Mouse (Mus musculus) hindbrain, embryonic 15.5 days (tissue): ENCODE data around the gene Hoxb1. TPM values are rescaled to one million over a fixed set of nuclear protein-coding genes. Genes with fewer than 3 reads are reported as not detected.
A peak's percentile ranks its signal among the peaks of the same experiment; 100 is the strongest.

Experiments used
- ATAC-seq: fragments of 200-750 bp; cut with Nextera tagmentation; 2 replicates; pipeline ENCODE4 v1.8.0; 2017; ENCODE audit warnings: low read depth, moderate number of reproducible peaks, moderate TSS enrichment; ENCODE audit not compliant: low FRiP score
- H3K27ac ChIP-seq: fragments of 300-500 bp; sonication (generic); replicated peaks from 2 replicates; pipeline ENCODE4 v1.5.1; 2015; ENCODE audit warnings: mild to moderate bottlenecking, inconsistent platforms
- H3K27me3 ChIP-seq: fragments of 300-500 bp; sonication (generic); 2 replicates; pipeline ENCODE4 v1.6.1; 2015; ENCODE audit warnings: control low read depth, inconsistent platforms
- H3K36me3 ChIP-seq: fragments of 300-500 bp; sonication (generic); 2 replicates; pipeline ENCODE4 v1.6.1; 2015; ENCODE audit warnings: control low read depth, inconsistent platforms
- H3K4me1 ChIP-seq: fragments of 300-500 bp; sonication (generic); replicated peaks from 2 replicates; pipeline ENCODE4 v1.6.1; 2015; ENCODE audit warnings: control low read depth, inconsistent platforms
- H3K4me2 ChIP-seq: fragments of 300-500 bp; sonication (generic); 2 replicates; pipeline ENCODE4 v1.6.1; 2015; ENCODE audit warnings: moderate library complexity, mild to moderate bottlenecking, inconsistent platforms
- H3K4me3 ChIP-seq: fragments of 300-500 bp; sonication (generic); 2 replicates; pipeline ENCODE4 v1.5.1; 2015; ENCODE audit warnings: mild to moderate bottlenecking, inconsistent platforms
- H3K9ac ChIP-seq: fragments of 300-500 bp; sonication (generic); 2 replicates; pipeline ENCODE4 v1.6.1; 2015; ENCODE audit warnings: inconsistent platforms
- H3K9me3 ChIP-seq: fragments of 300-500 bp; sonication (generic); 2 replicates; pipeline ENCODE4 v1.6.1; 2016; ENCODE audit warnings: control low read depth, inconsistent platforms
- WGBS: fragments of 180-500 bp; shearing (Covaris S2); methylation state at CpG from one replicate; pipeline ENCODE4 v1.1.7; 2015; 5-methylcytosine and 5-hydroxymethylcytosine counted together
- polyA plus RNA-seq: library from polyadenylated mRNA; unstranded; fragments of >200 nt; fragmentation: Nextera tagmentation; extraction: Ambion mirVana; gene quantifications from 2 replicates; pipeline ENCODE4 v1.2.1, GENCODE M21; 2015

The Hoxb1 gene
- polyA plus RNA-seq: 0.30 and 0.52 TPM in 2 replicates

DNA sequence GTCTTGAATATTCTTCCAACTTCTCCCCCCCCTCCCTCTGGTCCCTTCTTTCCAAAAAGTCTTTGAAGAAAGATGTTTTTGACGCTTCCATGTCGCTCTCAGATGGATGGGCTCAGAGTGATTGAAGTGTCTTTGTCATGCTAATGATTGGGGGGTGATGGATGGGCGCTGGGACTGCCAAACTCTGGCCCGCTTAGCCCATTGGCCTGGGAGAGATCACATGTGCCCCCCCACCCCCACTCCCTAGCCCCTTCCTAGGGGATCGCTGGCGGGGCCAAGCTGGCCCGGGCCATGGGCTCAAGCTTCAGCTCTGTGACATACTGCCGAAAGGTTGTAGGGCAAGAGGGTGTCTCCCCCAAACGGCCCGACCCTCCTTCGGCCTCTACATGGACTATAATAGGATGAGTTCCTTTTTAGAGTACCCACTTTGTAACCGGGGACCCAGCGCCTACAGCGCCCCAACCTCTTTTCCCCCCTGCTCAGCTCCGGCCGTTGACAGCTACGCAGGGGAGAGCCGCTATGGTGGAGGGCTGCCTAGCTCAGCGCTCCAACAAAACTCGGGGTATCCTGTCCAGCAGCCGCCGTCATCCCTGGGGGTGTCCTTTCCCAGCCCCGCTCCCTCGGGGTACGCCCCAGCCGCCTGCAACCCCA, at the start of gene Hoxb1:
Gene Hoxb1 (plus strand): TSS at position 312 of the 651 bp plus-strand sequence.
- Histone ChIP-seq H3K27me3 (peaks cover 73% of the 10 kb centered on the region), H3K9ac (no peak within 1 kb of the TSS), H3K4me3 (peak within 1 kb of the TSS; percentile 20)

DNA sequence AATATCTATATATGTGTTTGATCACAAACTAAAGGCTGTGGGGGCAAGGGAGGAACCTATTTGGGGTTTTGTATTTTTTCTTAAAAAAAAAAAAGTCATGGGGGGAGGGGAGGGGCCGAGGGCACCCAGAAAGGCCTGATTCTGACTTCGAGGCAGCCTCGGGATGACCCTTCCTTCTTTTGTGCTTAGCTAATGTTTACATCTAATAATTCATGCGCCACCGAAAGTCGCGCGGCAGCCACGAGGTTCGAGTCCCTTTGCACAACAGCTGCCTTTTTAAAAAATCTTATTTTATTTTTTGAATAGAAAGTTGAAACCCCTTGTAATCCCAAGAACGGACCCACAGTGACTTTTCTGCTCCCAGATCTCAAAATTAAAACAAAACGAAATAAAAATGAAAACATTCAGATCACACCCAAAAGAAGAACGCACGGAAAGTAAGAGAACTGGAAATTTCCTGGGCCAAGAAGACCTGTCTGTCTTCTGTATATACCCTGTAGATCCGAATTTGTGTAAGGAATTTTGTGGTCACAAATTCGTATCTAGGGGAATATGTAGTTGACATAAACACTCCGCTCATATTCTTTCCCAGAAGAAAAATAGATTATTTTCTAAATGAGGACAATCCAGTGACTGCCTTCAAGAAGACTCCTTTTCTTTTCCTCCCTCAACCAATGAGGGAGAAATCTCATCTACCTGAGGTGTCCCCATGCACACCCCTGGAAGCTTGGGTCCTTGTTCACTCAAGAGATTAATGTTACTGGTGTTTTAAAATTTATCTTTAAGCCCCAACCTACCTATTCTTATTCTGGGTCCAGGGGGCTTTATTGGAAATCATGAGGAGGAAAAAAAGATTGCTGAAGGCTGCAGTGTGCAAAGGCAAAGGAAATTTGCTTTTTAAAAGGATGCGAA, 48.6 kb upstream of the Hoxb1 start:
- Histone ChIP-seq H3K9ac (peak overlapping the region; percentile 47), H3K27ac (peak overlapping the region; percentile 96), H3K4me2 (peak overlapping the region; percentile 59), H3K36me3 (no peaks in the 10 kb centered on the region), H3K27me3 (peaks cover 59% of the 10 kb centered on the region), H3K4me3 (peak overlapping the region; percentile 47), H3K9me3 (no peaks in the 10 kb centered on the region), H3K4me1 (peaks cover 3% of the 10 kb centered on the region)
- 5% methylated on average over 18 of the region's 18 CpGs for WGBS
- no peak for ATAC-seq

More for the DNA sequence above, at the start of gene Hoxb1:
- ATAC-seq: peak; percentile 51; the same call in 1 of the 2 replicates
- Histone ChIP-seq H3K27ac (no peak within 1 kb of the TSS), H3K4me2 (peak within 1 kb of the TSS; percentile 41), H3K36me3 (no peaks in the 10 kb centered on the region), H3K9me3 (no peaks in the 10 kb centered on the region), H3K4me1 (peaks cover 14% of the 10 kb centered on the region)
- WGBS: 4% methylated on average over 24 of the region's 26 CpGs

DNA sequence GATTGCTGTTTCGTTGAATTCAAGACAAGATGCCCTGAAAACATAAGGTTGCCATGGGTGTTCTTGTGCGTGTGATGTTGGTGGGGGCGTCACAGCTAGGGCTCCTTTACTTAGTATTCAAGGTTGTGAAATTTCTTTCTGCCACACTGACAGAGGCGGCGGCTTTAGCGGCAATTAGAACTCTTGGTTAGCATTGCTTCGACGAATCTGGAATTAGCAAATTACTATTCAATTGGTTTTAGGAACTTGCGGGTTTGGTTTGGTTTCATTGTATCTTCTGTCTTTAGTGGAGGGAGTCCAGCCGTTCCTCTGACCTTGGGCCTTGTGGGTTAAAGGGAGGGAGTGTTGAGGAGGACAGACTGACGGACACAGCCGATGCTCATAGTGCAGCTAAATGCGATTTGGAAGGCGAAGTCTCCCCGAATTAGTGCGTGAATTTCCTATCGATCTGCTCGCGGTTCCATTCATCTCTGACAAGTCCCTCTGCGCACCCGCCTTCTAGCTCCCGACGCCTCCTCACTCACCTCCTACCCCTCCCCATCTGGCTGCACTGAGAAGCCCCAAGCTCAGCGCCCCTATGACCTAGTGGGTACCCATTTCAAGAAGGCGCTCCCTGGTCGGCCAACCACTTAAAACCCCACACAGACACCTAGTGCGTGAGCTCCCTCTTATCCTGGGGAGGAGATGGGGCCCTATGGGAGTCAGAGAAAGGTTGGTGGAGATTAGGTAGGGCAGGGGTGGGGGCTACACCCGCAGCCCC, 47.8 kb upstream of the Hoxb1 start, which contains the start of gene Hoxb4:
Gene Hoxb4 (plus strand): TSS at position 660 of the 760 bp plus-strand sequence.
- Histone ChIP-seq H3K4me1 (no peaks in the 10 kb centered on the region; the same call in 1 of the 2 replicates), H3K4me2 (peak within 1 kb of the TSS; percentile 59), H3K27ac (peak within 1 kb of the TSS; percentile 96), H3K4me3 (peak within 1 kb of the TSS; percentile 47), H3K9ac (peak within 1 kb of the TSS; percentile 65), H3K36me3 (no peaks in the 10 kb centered on the region), H3K9me3 (no peaks in the 10 kb centered on the region), H3K27me3 (peaks cover 59% of the 10 kb centered on the region)
- WGBS: 3% methylated on average over 28 of the region's 28 CpGs
- peak; percentile 42 for ATAC-seq

DNA sequence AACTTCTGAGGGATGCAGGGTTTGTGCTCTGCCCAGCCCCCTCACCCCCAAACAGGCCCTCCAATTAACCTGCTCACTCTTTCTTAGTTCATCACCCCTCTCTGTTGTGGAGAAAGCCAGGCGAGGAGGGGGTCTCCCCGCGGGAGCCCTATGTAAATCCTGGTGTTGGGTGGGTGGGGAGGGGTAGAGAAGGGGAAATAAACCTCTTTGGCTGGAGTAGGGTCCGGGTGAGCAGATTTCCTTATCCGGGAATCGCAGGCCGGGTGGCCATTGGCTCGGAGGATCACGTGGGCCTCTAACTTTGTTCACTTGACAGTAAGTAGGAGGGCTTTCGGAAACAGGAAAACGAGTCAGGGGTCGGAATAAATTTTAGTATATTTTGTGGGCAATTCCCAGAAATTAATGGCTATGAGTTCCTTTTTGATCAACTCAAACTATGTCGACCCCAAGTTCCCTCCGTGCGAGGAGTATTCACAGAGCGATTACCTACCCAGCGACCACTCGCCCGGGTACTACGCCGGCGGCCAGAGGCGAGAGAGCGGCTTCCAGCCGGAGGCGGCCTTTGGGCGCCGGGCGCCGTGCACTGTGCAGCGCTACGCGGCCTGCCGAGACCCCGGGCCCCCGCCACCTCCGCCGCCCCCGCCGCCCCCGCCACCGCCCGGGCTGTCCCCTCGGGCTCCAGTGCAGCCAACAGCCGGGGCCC, 47.0 kb upstream of the Hoxb1 start:
- Histone ChIP-seq H3K4me3 (peak overlapping the region; percentile 47), H3K36me3 (no peaks in the 10 kb centered on the region), H3K9ac (peak overlapping the region; percentile 65), H3K4me1 (no peaks in the 10 kb centered on the region; the same call in 1 of the 2 replicates), H3K4me2 (peak overlapping the region; percentile 59), H3K27me3 (peaks cover 56% of the 10 kb centered on the region), H3K27ac (peak overlapping the region; percentile 96), H3K9me3 (no peaks in the 10 kb centered on the region)
- peak; percentile 71 for ATAC-seq
- under 1% methylated on average over 28 of the region's 45 CpGs for WGBS

DNA sequence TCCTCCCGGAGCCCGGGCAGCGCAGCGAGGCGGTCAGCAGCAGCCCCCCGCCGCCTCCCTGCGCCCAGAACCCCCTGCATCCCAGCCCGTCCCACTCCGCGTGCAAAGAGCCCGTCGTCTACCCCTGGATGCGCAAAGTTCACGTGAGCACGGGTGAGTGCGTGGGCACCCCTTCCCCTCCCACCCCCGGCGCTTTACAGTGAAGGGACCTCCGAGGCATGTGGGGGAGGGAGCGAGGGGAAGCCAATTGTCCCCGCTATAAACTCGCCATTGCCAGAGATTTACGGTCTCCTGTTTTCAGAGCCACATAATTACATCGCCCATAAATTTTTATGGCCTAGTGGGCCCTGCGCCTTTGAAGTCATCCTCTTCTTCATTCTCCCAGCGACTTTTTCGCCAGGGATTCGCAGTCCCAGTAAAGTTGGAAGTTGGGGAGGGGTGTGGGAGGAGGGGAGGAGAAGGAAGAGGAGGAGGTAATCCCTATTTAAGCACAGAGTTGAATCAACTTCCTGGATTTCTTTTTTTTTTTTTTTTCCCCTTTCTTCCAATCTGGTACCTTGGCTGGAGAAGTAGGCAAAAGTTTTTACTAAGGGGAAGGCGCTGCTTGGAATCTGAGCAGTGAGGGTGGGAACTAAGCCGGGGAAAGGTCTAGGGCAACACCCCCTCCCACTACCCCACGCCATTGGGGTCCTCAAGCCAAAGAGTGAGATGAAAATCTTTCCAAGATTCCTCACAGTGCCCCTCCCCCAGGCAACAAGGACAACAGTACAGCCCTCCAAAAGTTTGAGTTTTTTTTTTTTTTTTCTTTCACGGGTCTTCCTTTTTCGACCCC, 46.3 kb upstream of the Hoxb1 start:
- Histone ChIP-seq H3K4me3 (peak overlapping the region; percentile 47), H3K27ac (peak overlapping the region; percentile 96)

GRCm38 (mm10) chr11:96319910-96320309, 45.6 kb upstream of the Hoxb1 start:
- Histone ChIP-seq H3K4me1 (no peaks in the 10 kb centered on the region; the same call in 1 of the 2 replicates), H3K9ac (peak overlapping the region; percentile 65), H3K36me3 (no peaks in the 10 kb centered on the region), H3K4me2 (peak overlapping the region; percentile 59), H3K27ac (peak overlapping the region; percentile 96), H3K4me3 (peak overlapping the region; percentile 47), H3K27me3 (peaks cover 56% of the 10 kb centered on the region), H3K9me3 (no peaks in the 10 kb centered on the region)
- under 1% methylated on average over 29 of the region's 29 CpGs for WGBS
- ATAC-seq: no peak

More for the DNA sequence above, 46.3 kb upstream of the Hoxb1 start:
- H3K4me2 ChIP-seq: peak overlapping the region; percentile 59
- no peaks in the 10 kb centered on the region for H3K36me3 ChIP-seq
- peaks cover 56% of the 10 kb centered on the region for H3K27me3 ChIP-seq
- no peaks in the 10 kb centered on the region; the same call in 1 of the 2 replicates for H3K4me1 ChIP-seq
- no peaks in the 10 kb centered on the region for H3K9me3 ChIP-seq
- peak; percentile 49 for ATAC-seq
- WGBS: 0% methylated on average over 32 of the region's 34 CpGs
- peak overlapping the region; percentile 65 for H3K9ac ChIP-seq

- peak overlapping the region; percentile 65 for H3K9ac ChIP-seq
- H3K27ac ChIP-seq: peak overlapping the region; percentile 96
- H3K4me3 ChIP-seq: peak overlapping the region; percentile 47
- no peaks in the 10 kb centered on the region; the same call in 1 of the 2 replicates for H3K4me1 ChIP-seq
- 2% methylated on average over 17 of the region's 17 CpGs for WGBS
- ATAC-seq: no peak
- no peaks in the 10 kb centered on the region for H3K9me3 ChIP-seq
- H3K36me3 ChIP-seq: no peaks in the 10 kb centered on the region
- peaks cover 50% of the 10 kb centered on the region for H3K27me3 ChIP-seq
- H3K4me2 ChIP-seq: peak overlapping the region; percentile 59
Observed at GRCm38 (mm10) chr11:96320688-96321087, 44.9 kb upstream of the Hoxb1 start.

DNA sequence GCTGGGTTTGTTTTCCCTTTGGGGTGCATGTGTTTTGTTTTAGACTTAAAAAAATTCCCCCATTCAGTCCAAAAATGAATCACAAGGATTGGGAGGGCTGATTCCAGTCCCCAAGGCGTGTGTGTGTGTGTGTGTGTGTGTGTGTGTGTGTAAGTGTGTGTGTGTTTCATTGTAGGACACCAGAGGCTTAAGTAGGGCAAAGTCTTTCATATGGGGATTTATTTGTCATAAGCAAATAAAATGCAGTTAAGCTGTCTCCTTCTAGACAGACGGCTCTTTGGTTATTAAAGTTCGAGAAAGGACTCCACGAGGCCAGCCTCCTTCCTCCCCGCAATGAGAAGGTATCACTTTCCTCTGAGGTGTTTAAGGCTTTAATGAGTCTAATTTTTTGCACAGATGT, 43.7 kb upstream of the Hoxb1 start:
- 5% methylated on average over 5 of the region's 5 CpGs for WGBS
- peak overlapping the region; percentile 96 for H3K27ac ChIP-seq

GRCm38 (mm10) chr11:96322738-96323137, 42.8 kb upstream of the Hoxb1 start:
- peak overlapping the region; percentile 43 for H3K4me3 ChIP-seq
- 5% methylated on average over 6 of the region's 6 CpGs for WGBS
- peak overlapping the region; percentile 59 for H3K4me2 ChIP-seq
- H3K9ac ChIP-seq: peak overlapping the region; percentile 65
- no peaks in the 10 kb centered on the region for H3K9me3 ChIP-seq
- ATAC-seq: no peak
- no peaks in the 10 kb centered on the region; the same call in 1 of the 2 replicates for H3K4me1 ChIP-seq
- H3K27me3 ChIP-seq: peaks cover 53% of the 10 kb centered on the region
- no peaks in the 10 kb centered on the region for H3K36me3 ChIP-seq
- H3K27ac ChIP-seq: peak overlapping the region; percentile 96

More for the DNA sequence above, 43.7 kb upstream of the Hoxb1 start:
- Histone ChIP-seq H3K9ac (peak overlapping the region; percentile 65), H3K36me3 (no peaks in the 10 kb centered on the region), H3K4me1 (no peaks in the 10 kb centered on the region; the same call in 1 of the 2 replicates), H3K27me3 (peaks cover 46% of the 10 kb centered on the region), H3K4me2 (peak overlapping the region; percentile 59), H3K4me3 (peak overlapping the region; percentile 43), H3K9me3 (no peaks in the 10 kb centered on the region)
- ATAC-seq: no peak

GRCm38 (mm10) chr11:96323154-96323553, 42.4 kb upstream of the Hoxb1 start, which contains the start of gene Hoxb3:
TSS of gene Hoxb3 (plus strand) at chr11:96323326.
- peak within 1 kb of the TSS; percentile 96 for H3K27ac ChIP-seq
- no peak for ATAC-seq
- no peaks in the 10 kb centered on the region for H3K9me3 ChIP-seq
- H3K4me3 ChIP-seq: peak within 1 kb of the TSS; percentile 43
- H3K4me2 ChIP-seq: peak within 1 kb of the TSS; percentile 59
- H3K27me3 ChIP-seq: peaks cover 53% of the 10 kb centered on the region
- peak within 1 kb of the TSS; percentile 65 for H3K9ac ChIP-seq
- H3K36me3 ChIP-seq: no peaks in the 10 kb centered on the region
- 7% methylated on average over 10 of the region's 10 CpGs for WGBS
- no peaks in the 10 kb centered on the region; the same call in 1 of the 2 replicates for H3K4me1 ChIP-seq
